Mouse (Mus musculus) cortical plate, adult 2 months (tissue): ENCODE results near the gene Trpc7.

ENCODE experiments used
- CTCF ChIP-seq: fragments of 200-500 bp; IDR thresholded peaks from 2 replicates; pipeline ENCODE4 v1.5.1; 2011; ENCODE audit warnings: mild to moderate bottlenecking, control low read depth, low read length; ENCODE audit not compliant: insufficient read depth; ENCODE audit errors: extremely low read depth
- POLR2A ChIP-seq: fragments of 200-500 bp; IDR thresholded peaks from 2 replicates; pipeline ENCODE4 v1.6.1; 2011; ENCODE audit warnings: mild to moderate bottlenecking, low read length, control low read depth; ENCODE audit not compliant: insufficient read depth; ENCODE audit errors: extremely low read depth

GRCm38 (mm10) chr13:56770136-56770578 lies 125.6 kb downstream of the Trpc7 start:
- TF ChIP-seq POLR2A (no peak), CTCF (no peak)
